ENCODE assay signal across 7 mouse cellular contexts in the genomic region with DNA sequence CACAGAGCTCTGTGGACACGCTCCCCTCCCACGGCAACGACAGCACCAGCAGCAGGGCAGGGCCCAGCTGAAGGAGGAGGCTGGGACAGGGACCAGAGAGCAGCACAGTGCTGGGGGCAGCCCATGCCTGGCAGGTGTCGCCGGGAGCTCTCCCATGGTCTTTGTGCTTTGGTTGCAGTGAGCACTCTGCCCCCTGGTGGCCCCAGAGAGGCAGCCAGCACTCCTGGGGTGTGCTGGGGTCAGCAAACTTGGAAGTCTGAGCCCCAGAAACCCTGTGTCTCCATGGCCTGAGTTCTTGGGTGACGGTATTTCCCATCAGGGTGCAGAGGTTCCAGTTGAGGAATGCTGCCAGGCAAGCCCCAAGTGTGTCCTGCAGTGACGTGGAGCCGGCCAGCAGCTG. TPM values are rescaled to one million over a fixed set of nuclear protein-coding genes. Genes with fewer than 3 reads are reported as not detected.
A peak's percentile ranks its signal among the peaks of the same experiment; 100 is the strongest.
DNase-seq lines count a peak whose midpoint lies in the region; ATAC-seq and TF ChIP-seq lines count a peak whose summit lies in the region.

No protein-coding gene starts in this region.

- peaks cover 82% of the 10 kb centered on the region for H3K4me1 ChIP-seq in E14TG2a.4 (replicated peaks; ENCODE audit: low read depth, low read length)
- peaks cover 32% of the 10 kb centered on the region for H3K4me1 ChIP-seq in forebrain, embryonic 10.5 days
- peaks cover 2% of the 10 kb centered on the region; the same call in 1 of the 2 replicates for H3K4me1 ChIP-seq in spleen, adult 2 months (ENCODE audit: control insufficient read depth, insufficient read depth, insufficient read length)

- no peak for TF ChIP-seq POLR2A in spleen, adult 2 months (IDR thresholded peaks at IDR 0.05; ENCODE audit: low read depth, low read length)

- H3K27ac ChIP-seq in forebrain, embryonic 10.5 days, result peak overlapping the region; percentile 73
- H3K27ac ChIP-seq in spleen, adult 2 months (ENCODE audit: insufficient read depth, low read length), result no peak overlapping the region

- H3K36me3 ChIP-seq in E14TG2a.4 (ENCODE audit: insufficient read depth, low read length), result peaks cover 61% of the 10 kb centered on the region
- peaks cover 65% of the 10 kb centered on the region for H3K36me3 ChIP-seq in forebrain, embryonic 10.5 days (replicated peaks)
- H3K36me3 ChIP-seq in spleen, adult 2 months (ENCODE audit: control insufficient read depth, insufficient read depth, low read length), result peaks cover 5% of the 10 kb centered on the region

- peak; percentile 80 for TF ChIP-seq CTCF in E14TG2a.4 (conservative IDR thresholded peaks at IDR 0.05; ENCODE audit: low read length)
- peak; percentile 76; the same call in 1 of the 2 replicates for TF ChIP-seq CTCF in spleen, adult 2 months (IDR thresholded peaks at IDR 0.05; ENCODE audit: extremely low read depth, insufficient read depth, insufficient read length, insufficient replicate concordance)

- no peaks in the 10 kb centered on the region for H3K9me3 ChIP-seq in E14TG2a.4 (ENCODE audit: low read length)
- H3K9me3 ChIP-seq in forebrain, embryonic 10.5 days, result no peaks in the 10 kb centered on the region

- H3K4me3 ChIP-seq in E14TG2a.4 (replicated peaks; ENCODE audit: low read length), result no peak overlapping the region
- 0 out of 2 replicates have a peak overlapping the region, but pooled peaks have one; percentile 3 for H3K4me3 ChIP-seq in forebrain, embryonic 10.5 days
- H3K4me3 ChIP-seq in spleen, adult 2 months (ENCODE audit: extremely low read depth, insufficient read depth, insufficient read length), result no peak overlapping the region

- no peaks in the 10 kb centered on the region for H3K27me3 ChIP-seq in E14TG2a.4 (ENCODE audit: insufficient read depth, low read length)
- no peaks in the 10 kb centered on the region for H3K27me3 ChIP-seq in forebrain, embryonic 10.5 days (ENCODE audit: poor library complexity, severe bottlenecking)
- H3K27me3 ChIP-seq in spleen, adult 2 months (ENCODE audit: control insufficient read depth, insufficient read depth, low read length), result no peaks in the 10 kb centered on the region

- DNase-seq in T-cell, adult 2 months (ENCODE audit: low spot score), result peak; percentile 72
- peak; percentile 54 for DNase-seq in forebrain, embryonic 10.5 days (ENCODE audit: extremely low spot score, low spot score)
- peak; percentile 53 to 68 for DNase-seq in left cerebral cortex, postnatal 25 days (ENCODE audit: low spot score in 2 of 2)
- peak in 1 of 2 experiments; percentile 63 for DNase-seq in spleen, adult 2 months (ENCODE audit: low read depth in 1 of 2, low spot score in 2 of 2)

- ATAC-seq in hematopoietic stem cell, adult 5-6 weeks (replicated peaks in 1 of 2; ENCODE audit: insufficient read depth in 1 of 2, low FRiP score in 2 of 2, low TSS enrichment in 1 of 2, low read depth in 1 of 2, poor library complexity in 2 of 2, severe bottlenecking in 2 of 2), result peak; percentile 57 to 75
- peak; percentile 66 for ATAC-seq in megakaryocyte-erythroid progenitor cell, adult 5-6 weeks (replicated peaks; ENCODE audit: low FRiP score, low TSS enrichment, poor library complexity, severe bottlenecking)

- WGBS in forebrain, embryonic 10.5 days, result 39% methylated on average over 8 of the region's 8 CpGs
- 60% methylated on average over 8 of the region's 8 CpGs for WGBS in spleen, adult 2 months

- intact Hi-C loops in left cerebral cortex, postnatal 25 days (cut with DNase I), result no loop called here

RNA-seq across cellular contexts. Expression of a gene that starts 8.3 kb away (rescaled TPM):
- 0.32 TPM in 1 of 2 replicates, not detected in the other for polyA plus RNA-seq in forebrain, embryonic 10.5 days (2016; fragmentation: Nextera tagmentation; extraction: Ambion mirVana)
- 0.15 TPM in 1 of 2 replicates, not detected in the other for total RNA-seq in hematopoietic stem cell, adult 5-6 weeks (2017)
- under 1 TPM in 1 of 2 experiments, not detected in 1; 0.21 TPM for total RNA-seq in left cerebral cortex, postnatal 25 days (2021)
- not detected in 2 replicates for total RNA-seq in megakaryocyte-erythroid progenitor cell, adult 5-6 weeks (2014; fragmentation: Nextera tagmentation)
- total RNA-seq in megakaryocyte-erythroid progenitor cell, adult 5-6 weeks (2017), result not detected in 2 replicates
- 0.08 TPM in 1 of 2 replicates, not detected in the other for polyA plus RNA-seq in spleen, adult 2 months (2012; rRNA removed)

RNA-seq across cellular contexts. Expression of a gene that starts 8.9 kb away (rescaled TPM):
- 33.8 and 36.0 TPM in 2 replicates for polyA plus RNA-seq in forebrain, embryonic 10.5 days (2016; fragmentation: Nextera tagmentation; extraction: Ambion mirVana)
- total RNA-seq in hematopoietic stem cell, adult 5-6 weeks (2017), result 9.9 and 20.1 TPM in 2 replicates
- 10 to 100 TPM; 15.3 to 16.3 TPM for total RNA-seq in left cerebral cortex, postnatal 25 days (2021)
- 31.0 and 34.7 TPM in 2 replicates for total RNA-seq in megakaryocyte-erythroid progenitor cell, adult 5-6 weeks (2014; fragmentation: Nextera tagmentation)
- total RNA-seq in megakaryocyte-erythroid progenitor cell, adult 5-6 weeks (2017), result 11.3 and 11.6 TPM in 2 replicates
- polyA plus RNA-seq in spleen, adult 2 months (2012; rRNA removed), result 36.5 and 53.8 TPM in 2 replicates

RNA-seq across cellular contexts. Expression of a gene that starts 21.3 kb away (rescaled TPM):
- 2,559 and 2,733 TPM in 2 replicates for polyA plus RNA-seq in forebrain, embryonic 10.5 days (2016; fragmentation: Nextera tagmentation; extraction: Ambion mirVana)
- total RNA-seq in hematopoietic stem cell, adult 5-6 weeks (2017), result 814 and 932 TPM in 2 replicates
- 1,000 to 10,000 TPM; 1,262 to 1,272 TPM for total RNA-seq in left cerebral cortex, postnatal 25 days (2021)
- total RNA-seq in megakaryocyte-erythroid progenitor cell, adult 5-6 weeks (2014; fragmentation: Nextera tagmentation), result 774 and 823 TPM in 2 replicates
- 492 and 662 TPM in 2 replicates for total RNA-seq in megakaryocyte-erythroid progenitor cell, adult 5-6 weeks (2017)
- polyA plus RNA-seq in spleen, adult 2 months (2012; rRNA removed), result 951 and 978 TPM in 2 replicates
